Mouse (Mus musculus): ENCODE results near the gene Stra6. TPM values are rescaled to one million over a fixed set of nuclear protein-coding genes. Genes with fewer than 3 reads are reported as not detected.

The Stra6 gene
- polyA plus RNA-seq, 2 experiments: 13.1 to 22.0 TPM

DNA sequence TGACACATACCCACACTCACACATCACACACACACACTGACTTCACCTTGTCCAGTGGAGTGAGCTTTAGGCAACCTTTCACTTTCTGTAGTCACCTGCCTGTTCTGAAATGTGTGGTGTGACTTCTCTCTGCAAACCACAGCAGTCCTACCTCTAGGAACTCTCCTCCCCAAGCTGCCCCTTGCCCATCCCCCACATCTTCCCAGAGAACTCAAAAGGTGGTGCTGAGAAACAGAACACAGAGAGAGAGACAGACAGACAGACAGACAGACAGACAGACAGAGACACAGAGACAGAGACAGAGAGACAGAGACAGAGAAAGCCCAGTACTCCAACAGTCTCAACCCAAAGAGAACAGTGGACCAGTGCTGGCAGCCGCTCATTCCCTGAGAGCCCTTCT, 132.1 kb downstream of the Stra6 start:
- WGBS: 17% methylated on average over 1 of the region's 1 CpGs
- H3K9me3 ChIP-seq (ENCODE audit: control insufficient read depth, low read length): no peaks in the 10 kb centered on the region

GRCm38 (mm10) chr9:58196141-58196540, 132.6 kb downstream of the Stra6 start:
- no peak overlapping the region for H3K27ac ChIP-seq (replicated peaks; ENCODE audit: low read depth, low read length)
- H3K27me3 ChIP-seq (ENCODE audit: control insufficient read depth, insufficient read depth, low read length): peaks cover 62% of the 10 kb centered on the region
- H3K4me1 ChIP-seq (ENCODE audit: control insufficient read depth, insufficient read depth, low read length): peaks cover 33% of the 10 kb centered on the region
- 9% methylated on average over 13 of the region's 14 CpGs for WGBS
- H3K9ac ChIP-seq (ENCODE audit: low read depth, low read length, severe bottlenecking): no peak overlapping the region
- no peaks in the 10 kb centered on the region for H3K36me3 ChIP-seq (ENCODE audit: control insufficient read depth, insufficient read depth, low read length)
- peak overlapping the region; percentile 30 for H3K4me2 ChIP-seq (replicated peaks; ENCODE audit: low read depth, low read length, severe bottlenecking)
- H3K4me3 ChIP-seq (replicated peaks; ENCODE audit: low read length): peak overlapping the region; percentile 17; the same call in 1 of the 2 replicates
- no peak for DNase-seq (ENCODE audit: low spot score)
- ATAC-seq (ENCODE audit: low FRiP score, low read depth): no peak
- TF ChIP-seq POLR2A (IDR thresholded peaks at IDR 0.05; ENCODE audit: borderline replicate concordance, extremely low read depth, insufficient read depth, insufficient read length): no peak
- H3K9me3 ChIP-seq (ENCODE audit: control insufficient read depth, low read length): no peaks in the 10 kb centered on the region

More for the DNA sequence above, 132.1 kb downstream of the Stra6 start:
- Histone ChIP-seq H3K4me1 (ENCODE audit: control insufficient read depth, insufficient read depth, low read length) (peaks cover 30% of the 10 kb centered on the region), H3K4me2 (replicated peaks; ENCODE audit: low read depth, low read length, severe bottlenecking) (no peak overlapping the region), H3K27me3 (ENCODE audit: control insufficient read depth, insufficient read depth, low read length) (peaks cover 57% of the 10 kb centered on the region), H3K36me3 (ENCODE audit: control insufficient read depth, insufficient read depth, low read length) (no peaks in the 10 kb centered on the region), H3K9ac (ENCODE audit: low read depth, low read length, severe bottlenecking) (no peak overlapping the region), H3K27ac (replicated peaks; ENCODE audit: low read depth, low read length) (no peak overlapping the region), H3K4me3 (replicated peaks; ENCODE audit: low read length) (no peak overlapping the region)
- no peak for DNase-seq (ENCODE audit: low spot score)
- no peak for TF ChIP-seq POLR2A (IDR thresholded peaks at IDR 0.05; ENCODE audit: borderline replicate concordance, extremely low read depth, insufficient read depth, insufficient read length)
- no peak for ATAC-seq (ENCODE audit: low FRiP score, low read depth)

DNA sequence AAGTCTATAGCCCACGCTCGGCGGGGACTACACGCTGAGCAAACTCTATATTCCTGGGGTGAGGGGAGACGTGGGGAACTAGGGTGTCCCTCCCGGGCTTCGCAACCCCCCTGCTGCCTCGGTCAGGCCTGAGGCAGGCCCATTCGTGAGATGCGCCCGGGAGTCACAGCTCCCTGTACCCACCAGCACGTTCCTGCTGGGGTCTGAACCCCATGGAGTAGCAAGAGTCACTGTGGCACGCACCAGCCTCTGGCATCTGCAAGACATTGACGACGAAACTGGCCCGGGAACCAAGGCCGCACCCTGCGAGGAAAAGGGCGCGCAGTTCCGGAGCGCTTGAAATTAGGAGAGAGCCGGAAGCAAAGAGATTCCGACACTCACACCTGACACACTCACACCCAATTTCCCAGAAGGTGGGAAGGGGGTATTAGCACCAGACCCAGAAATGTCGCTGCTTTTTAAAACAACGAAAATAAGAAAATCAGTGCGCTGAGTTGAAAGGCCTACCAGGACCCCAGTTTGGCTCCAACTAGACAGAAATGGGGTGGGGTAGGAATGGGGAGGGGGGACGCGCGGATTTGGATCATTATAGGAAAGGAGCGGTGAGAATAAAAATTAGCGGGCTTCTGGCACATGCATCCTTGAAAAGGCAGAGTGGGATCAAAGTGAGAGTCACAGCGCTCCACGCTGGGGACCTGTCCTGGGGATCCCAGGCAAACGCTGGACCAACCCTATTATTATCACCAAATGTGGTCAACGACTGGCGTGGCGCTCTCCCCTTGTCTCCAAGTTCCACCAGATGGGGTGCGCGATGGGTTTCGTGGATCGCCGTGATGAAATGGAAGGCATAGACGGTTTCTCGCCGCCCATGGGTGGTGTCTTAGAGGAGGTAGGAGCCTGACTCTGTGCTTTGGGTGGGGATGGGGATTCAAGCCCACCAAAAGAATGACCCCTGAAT, 133.3 kb downstream of the Stra6 start:
- H3K27ac ChIP-seq (replicated peaks; ENCODE audit: low read depth, low read length): no peak overlapping the region
- H3K27me3 ChIP-seq (ENCODE audit: control insufficient read depth, insufficient read depth, low read length): peaks cover 69% of the 10 kb centered on the region
- TF ChIP-seq POLR2A (IDR thresholded peaks at IDR 0.05; ENCODE audit: borderline replicate concordance, extremely low read depth, insufficient read depth, insufficient read length): no peak
- DNase-seq (ENCODE audit: low spot score) (no peak), ATAC-seq (ENCODE audit: low FRiP score, low read depth) (no peak)
- 9% methylated on average over 46 of the region's 46 CpGs for WGBS
- peak overlapping the region; percentile 30 for H3K4me3 ChIP-seq (replicated peaks; ENCODE audit: low read length)
- no peaks in the 10 kb centered on the region for H3K9me3 ChIP-seq (ENCODE audit: control insufficient read depth, low read length)
- H3K4me2 ChIP-seq (replicated peaks; ENCODE audit: low read depth, low read length, severe bottlenecking): peak overlapping the region; percentile 50
- H3K4me1 ChIP-seq (ENCODE audit: control insufficient read depth, insufficient read depth, low read length): peaks cover 36% of the 10 kb centered on the region
- H3K9ac ChIP-seq (ENCODE audit: low read depth, low read length, severe bottlenecking): no peak overlapping the region
- no peaks in the 10 kb centered on the region for H3K36me3 ChIP-seq (ENCODE audit: control insufficient read depth, insufficient read depth, low read length)

- H3K4me2 ChIP-seq (replicated peaks; ENCODE audit: low read depth, low read length, severe bottlenecking): peak overlapping the region; percentile 50
- no peaks in the 10 kb centered on the region for H3K36me3 ChIP-seq (ENCODE audit: control insufficient read depth, insufficient read depth, low read length)
- DNase-seq (ENCODE audit: low spot score): peak; percentile 53
- H3K4me3 ChIP-seq (replicated peaks; ENCODE audit: low read length): peak overlapping the region; percentile 30
- peaks cover 44% of the 10 kb centered on the region for H3K4me1 ChIP-seq (ENCODE audit: control insufficient read depth, insufficient read depth, low read length)
- peak; percentile 25; the same call in 1 of the 2 replicates for ATAC-seq (ENCODE audit: low FRiP score, low read depth)
- peak overlapping the region; percentile 16; the same call in 1 of the 2 replicates for H3K9ac ChIP-seq (ENCODE audit: low read depth, low read length, severe bottlenecking)
- no peak for TF ChIP-seq POLR2A (IDR thresholded peaks at IDR 0.05; ENCODE audit: borderline replicate concordance, extremely low read depth, insufficient read depth, insufficient read length)
- no peak overlapping the region for H3K27ac ChIP-seq (replicated peaks; ENCODE audit: low read depth, low read length)
- no peaks in the 10 kb centered on the region for H3K9me3 ChIP-seq (ENCODE audit: control insufficient read depth, low read length)
- WGBS: 2% methylated on average over 58 of the region's 58 CpGs
- peaks cover 81% of the 10 kb centered on the region for H3K27me3 ChIP-seq (ENCODE audit: control insufficient read depth, insufficient read depth, low read length)
These were observed 134.5 kb downstream of the Stra6 start for GRCm38 (mm10) chr9:58197781-58198701.

All from limb, embryonic 14.5 days (tissue).